Mouse (Mus musculus) adrenal gland, postnatal 25 days (tissue): ENCODE data around the gene 2010300C02Rik. TPM values are rescaled to one million over a fixed set of nuclear protein-coding genes. Genes with fewer than 3 reads are reported as not detected.

Experiments used
- DNase-seq: peaks from one replicate; pipeline ENCODE4 v3.0.0; 2021; ENCODE audit warnings: mixed read lengths
- total RNA-seq: library from RNA; stranded (reverse); gene quantifications from 2 replicates; pipeline ENCODE4 v1.2.3, GENCODE M21; 2021

The 2010300C02Rik gene
- total RNA-seq, 1 experiment from 2014 or later = 2.6 TPM

DNA sequence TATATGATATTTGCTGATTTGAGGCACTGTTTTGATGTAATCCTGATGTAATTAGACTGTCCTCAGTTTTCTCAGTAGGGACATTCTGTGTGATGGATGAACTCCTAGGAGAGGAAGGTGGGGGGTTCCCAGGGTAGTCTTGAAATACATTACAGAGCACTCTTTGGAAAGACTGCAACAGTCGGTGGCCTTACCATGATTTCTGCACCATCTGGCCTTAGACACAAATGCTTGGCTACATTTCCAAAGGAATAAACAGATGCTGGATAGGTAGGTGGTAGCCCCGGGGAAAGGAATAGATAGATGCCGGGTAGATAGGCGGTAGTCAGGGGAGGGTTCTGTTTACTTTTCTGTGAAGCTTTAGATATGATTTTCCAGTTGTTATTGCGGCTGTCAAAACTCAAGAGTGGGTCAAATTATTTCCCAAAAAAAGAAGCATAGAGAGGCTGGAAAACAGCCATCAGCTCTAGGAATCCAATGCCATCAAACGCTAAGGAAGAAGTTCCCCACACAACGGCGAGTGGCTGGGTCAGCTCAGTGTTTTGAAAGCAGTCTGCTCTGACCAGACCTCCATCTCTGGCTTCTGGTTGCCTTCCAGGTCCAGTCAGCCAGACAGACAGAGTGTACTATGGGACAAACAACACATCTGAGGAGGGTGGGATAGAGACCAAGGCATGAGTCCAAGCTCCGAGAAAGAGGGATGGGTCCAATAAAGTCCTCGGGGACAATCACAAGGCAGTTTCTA is 147.2 kb downstream of the 2010300C02Rik start:
- no peak for DNase-seq

DNA sequence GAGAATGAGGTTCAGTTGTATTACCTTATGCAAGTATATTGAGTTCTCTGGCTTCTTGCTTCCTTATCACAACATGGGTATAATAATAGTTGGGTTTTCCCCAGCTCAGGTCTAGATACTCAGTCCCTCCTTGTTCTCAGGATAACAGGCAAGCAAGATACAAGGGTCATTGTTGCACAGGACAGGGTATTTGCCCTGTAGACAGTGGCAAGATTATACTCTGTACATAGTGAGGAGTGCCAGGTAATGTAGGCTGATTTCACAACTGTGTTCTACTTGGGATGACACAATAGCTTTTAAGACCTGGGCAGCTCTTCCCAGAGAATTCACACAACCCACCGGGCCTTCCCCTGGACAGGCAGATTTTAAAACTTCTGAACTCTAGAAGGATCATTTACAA is 151.5 kb downstream of the 2010300C02Rik start:
- no peak for DNase-seq

DNA sequence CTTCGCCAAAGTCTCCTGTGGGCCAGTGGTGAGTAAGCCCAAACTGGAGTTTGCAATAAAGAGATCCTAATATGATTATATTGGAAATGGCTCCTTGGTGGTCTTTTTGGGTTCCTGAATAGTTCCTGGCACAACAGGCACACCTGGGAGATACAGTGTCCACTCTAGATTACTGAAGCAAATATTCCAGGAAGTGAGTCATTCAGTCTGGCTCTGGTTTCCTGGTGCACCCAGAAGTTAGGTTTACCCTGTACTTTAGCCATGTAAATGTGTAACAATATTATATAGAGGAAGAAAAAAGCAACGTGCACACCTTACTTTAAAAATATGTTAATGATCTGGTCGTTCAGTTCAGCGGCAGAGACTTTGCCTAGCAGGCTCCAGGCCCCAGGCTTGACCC is 153.1 kb downstream of the 2010300C02Rik start:
- DNase-seq = no peak

DNA sequence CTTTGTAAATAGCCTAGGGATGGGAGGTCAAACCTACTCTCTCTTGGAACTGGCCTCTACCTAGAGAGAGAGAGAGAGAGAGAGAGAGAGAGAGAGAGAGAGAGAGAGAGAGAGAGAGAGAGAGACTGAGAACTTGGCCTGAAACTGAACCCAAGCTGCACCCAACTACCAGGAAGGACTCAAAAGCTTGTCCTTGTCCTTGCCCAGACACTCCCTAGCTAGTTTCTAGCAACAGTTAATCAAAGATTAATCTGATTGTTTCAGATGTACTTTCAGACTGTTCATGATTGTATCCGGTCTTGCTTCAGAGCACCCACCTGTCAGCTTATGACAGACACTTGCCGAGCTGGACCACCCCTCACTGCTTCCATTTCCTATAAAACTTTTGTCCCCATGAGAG is 153.5 kb downstream of the 2010300C02Rik start:
- DNase-seq = no peak

DNA sequence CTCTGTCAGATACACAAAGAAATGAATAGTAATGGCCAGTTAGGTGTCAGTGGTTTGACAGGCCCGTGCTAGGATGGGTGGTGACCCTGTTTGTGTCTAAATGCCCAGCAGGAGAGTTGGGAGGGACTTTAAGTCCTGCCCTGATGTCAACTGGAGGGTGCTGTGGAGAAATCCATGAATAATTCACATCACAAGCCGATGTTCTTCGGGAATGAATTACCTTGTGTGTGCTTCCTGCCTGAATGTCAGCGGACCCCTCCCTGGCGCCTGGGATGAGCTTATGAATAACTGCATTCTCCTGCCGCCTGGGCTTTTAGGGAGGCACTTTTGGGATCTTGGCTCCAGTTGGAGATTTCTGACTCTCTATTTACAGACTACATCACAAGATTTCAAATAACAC is 154.5 kb downstream of the 2010300C02Rik start:
- DNase-seq = no peak

DNA sequence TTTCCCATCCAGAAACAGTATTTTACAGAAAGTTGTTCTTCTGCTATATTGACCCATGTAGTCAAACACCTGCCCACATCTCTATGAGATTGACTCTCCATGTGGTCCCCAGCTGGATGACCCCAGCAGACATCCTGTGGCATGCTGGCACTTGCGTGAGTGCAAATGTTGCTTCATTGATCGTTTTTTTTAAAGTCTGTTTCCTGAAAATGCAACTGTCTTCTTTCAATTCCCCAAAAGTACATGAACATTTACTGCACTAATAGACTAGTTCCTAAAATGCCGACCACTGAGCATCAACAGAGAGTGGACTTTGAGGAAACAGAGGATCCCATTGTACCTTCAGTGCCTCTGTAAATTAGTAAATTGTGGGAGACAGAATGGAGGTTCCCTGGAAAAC is 157.9 kb downstream of the 2010300C02Rik start:
- DNase-seq = no peak

Other genes starting within 250 kb of the 2010300C02Rik start
- 6.2 and 7.0 TPM in 2 replicates for gene Mgat4a, start 179.1 kb downstream of the 2010300C02Rik start, total RNA-seq
- 6.0 and 6.6 TPM in 2 replicates for gene Tsga10, start 146.3 kb upstream of the 2010300C02Rik start, total RNA-seq
- gene Lipt1, start 151.7 kb upstream of the 2010300C02Rik start, total RNA-seq = 10.3 and 17.2 TPM in 2 replicates
- 16.1 and 18.3 TPM in 2 replicates for gene Mitd1, start 170.3 kb upstream of the 2010300C02Rik start, total RNA-seq
- gene Mrpl30, start 170.4 kb upstream of the 2010300C02Rik start, total RNA-seq = 181 and 191 TPM in 2 replicates
- gene Lyg2, start 196.4 kb upstream of the 2010300C02Rik start, total RNA-seq = not detected in 2 replicates
- not detected in 2 replicates for gene Lyg1, start 237.7 kb upstream of the 2010300C02Rik start, total RNA-seq